Mouse (Mus musculus): ENCODE results near the gene 2610528A11Rik. TPM values are rescaled to one million over a fixed set of nuclear protein-coding genes. Genes with fewer than 3 reads are reported as not detected.
"Not testable (repeated sequence)": the region's sequence is repeated elsewhere in the genome, so short reads cannot be mapped to it uniquely, and the experiment has no call there.

The 2610528A11Rik gene
- 1 to 10 TPM in 1 of 4 experiments, under 1 TPM in 3; 0.54 to 1.1 (median 0.69) TPM for total RNA-seq (2022)

DNA sequence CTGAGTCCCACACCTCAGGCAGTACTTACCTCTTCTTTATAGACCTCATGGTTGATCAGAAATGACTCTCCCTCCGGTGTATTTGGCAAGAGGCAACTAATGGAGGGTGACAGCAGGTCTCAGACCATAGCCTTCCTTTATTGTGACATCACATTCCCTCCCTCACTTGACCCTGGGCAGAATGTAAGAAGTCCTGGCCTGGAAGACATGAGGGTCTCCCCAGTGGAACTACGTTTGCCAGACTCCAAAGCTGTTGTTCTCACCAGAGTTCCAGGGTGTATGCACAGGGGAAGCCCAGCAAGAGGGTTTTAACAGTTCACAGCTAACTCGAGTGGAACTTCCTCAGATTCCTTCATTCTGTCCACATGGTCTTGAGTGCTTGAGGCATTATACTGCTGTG lies at the start of gene 2610528A11Rik:
Gene 2610528A11Rik, minus strand, starts transcription at position 101 of the 400 bp plus-strand sequence.
- DNase-seq (ENCODE audit: low spot score in 2 of 2): no peak

DNA sequence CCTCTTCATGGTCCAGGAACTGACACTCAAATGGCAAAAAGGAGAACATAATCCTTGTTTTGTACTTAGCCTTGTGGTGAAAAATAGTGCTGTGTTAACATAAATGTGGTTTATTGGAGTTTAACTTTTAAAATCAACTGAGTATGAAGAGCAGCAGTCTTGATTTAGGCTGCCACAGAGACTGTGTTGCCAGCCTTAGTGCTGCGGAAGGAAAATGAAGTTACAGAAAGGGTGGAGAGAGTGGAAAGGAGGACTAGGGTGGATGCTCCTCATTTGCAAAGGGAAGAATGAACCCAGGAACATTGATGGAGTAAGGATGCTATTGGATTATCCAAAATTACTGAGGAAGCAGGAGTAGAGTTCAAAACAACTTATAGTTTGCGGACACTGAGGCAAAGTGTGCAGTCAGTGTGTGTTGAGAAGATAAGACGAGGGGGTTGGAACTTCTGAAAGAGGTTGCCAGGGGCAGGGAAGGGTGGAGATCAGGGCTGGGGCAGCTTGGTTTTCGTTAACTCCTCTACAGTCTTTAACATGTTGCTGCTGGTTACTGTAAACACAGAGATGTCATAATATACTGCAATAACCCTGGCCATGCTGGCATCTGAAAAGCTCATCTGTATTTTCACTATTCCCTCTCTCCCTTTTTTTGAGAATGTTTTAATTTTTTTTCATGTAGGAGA lies 49.6 kb upstream of the 2610528A11Rik start:
- no peak for DNase-seq (ENCODE audit: low spot score in 2 of 2)

DNA sequence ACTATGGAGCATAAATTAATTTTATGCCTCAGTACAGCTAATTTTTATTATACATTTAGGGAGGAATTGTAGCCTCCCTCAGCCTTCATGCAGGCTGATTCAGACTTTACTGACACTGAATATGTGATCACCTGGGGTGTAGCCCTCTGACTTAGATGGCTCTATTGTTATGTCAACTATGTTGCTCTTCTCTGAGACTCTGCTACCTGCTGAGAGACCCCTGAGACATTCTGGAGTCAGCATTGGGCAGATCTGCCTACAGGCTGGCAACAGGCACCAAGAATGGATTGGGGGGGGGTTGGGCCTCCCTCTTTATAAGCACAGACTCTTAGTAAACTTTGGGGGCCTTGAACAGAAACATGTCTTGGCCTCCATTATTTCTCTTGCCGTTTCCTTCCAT lies 40.6 kb upstream of the 2610528A11Rik start:
- DNase-seq (ENCODE audit: low spot score in 2 of 2): no peak

DNA sequence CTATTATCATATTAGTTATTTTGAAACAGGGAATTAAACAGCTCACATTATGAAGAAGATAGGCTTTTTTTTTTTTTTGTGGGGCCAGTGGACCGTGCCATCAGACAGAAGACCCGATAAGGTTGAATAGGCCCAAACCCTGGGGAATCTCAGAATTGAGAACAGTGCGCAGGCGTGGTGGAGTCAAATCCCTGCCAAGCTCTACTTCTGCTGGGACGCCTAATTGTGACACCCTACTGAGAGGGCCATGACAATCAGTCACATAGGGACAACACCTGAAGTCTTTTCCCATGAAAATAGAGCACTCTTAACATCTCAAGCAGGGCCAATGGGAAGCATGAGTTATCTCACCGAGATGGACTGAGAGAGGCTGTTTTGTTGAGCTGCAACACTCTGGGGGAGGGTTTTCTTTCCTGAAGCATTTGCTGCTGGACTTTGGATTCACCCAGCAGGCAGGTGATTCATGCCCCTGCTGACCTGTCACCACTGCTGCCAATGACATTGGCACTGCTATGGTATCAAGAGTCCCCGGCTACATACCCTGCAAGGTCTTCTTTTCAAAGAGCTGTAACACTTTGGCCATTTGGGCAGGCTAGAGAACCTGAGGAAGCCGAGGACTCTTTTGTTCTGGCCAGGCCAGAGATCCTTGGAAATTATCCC lies 25.4 kb upstream of the 2610528A11Rik start:
- DNase-seq (ENCODE audit: low spot score in 2 of 2): no peak

DNA sequence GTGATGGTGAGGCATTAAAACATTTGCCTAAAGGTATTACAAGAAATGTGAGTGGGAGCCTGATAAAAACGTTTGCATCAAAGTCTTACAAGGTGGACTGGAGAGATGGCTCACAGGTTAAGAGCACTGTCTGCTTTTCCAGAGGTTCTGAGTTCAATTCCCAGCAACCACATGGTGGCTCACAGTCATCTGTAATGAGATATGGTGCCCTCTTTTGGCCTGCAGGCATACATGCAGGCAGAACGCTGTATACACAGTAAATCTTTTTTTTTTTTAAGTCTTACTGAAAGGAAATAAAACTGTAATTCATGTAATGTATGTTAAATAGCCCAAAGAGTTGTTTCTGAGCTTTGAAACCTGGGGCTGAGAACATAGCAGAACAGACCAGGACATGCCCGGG lies 23.8 kb upstream of the 2610528A11Rik start:
- not testable (repeated sequence) for DNase-seq (ENCODE audit: low spot score in 2 of 2)

DNA sequence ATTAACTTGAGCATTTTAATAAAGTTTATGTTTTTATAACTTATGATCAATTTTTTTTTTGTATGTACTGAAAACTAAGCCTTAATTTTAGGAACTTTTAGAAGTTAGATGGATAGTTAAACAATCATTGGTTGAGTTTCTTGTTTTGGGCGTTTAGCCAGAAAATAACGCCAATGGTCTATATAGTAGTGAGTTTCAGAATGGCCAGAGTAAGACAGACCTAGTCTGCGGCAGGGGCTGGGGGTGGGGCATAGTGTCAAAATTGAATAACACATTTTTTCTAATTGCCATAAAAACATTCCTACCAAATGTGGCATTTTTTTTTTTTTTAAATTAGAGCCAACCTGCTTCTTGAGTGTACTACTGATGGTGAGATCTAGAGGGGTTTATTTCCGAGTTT lies 22.3 kb upstream of the 2610528A11Rik start:
- no peak for DNase-seq (ENCODE audit: low spot score in 2 of 2)

DNA sequence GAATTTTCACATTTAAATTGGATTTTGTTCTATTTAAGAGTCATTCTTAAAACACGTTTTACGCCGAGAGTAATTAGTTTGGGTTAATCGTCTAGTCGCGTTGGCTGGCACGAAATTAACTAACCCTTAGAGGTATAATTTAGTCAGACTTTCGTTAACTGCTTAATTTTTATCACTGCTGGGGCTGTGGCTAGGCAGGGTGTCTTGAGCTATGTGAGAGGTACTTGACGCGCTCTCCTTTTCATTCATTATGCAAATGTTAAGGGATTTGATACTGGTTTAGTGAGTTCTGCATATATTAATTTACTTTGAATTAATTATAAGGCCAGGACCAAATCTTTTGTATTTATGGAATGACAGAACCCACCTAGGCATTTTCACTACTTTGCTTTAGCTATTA lies 21.8 kb upstream of the 2610528A11Rik start:
- no peak for DNase-seq (ENCODE audit: low spot score in 2 of 2)

DNA sequence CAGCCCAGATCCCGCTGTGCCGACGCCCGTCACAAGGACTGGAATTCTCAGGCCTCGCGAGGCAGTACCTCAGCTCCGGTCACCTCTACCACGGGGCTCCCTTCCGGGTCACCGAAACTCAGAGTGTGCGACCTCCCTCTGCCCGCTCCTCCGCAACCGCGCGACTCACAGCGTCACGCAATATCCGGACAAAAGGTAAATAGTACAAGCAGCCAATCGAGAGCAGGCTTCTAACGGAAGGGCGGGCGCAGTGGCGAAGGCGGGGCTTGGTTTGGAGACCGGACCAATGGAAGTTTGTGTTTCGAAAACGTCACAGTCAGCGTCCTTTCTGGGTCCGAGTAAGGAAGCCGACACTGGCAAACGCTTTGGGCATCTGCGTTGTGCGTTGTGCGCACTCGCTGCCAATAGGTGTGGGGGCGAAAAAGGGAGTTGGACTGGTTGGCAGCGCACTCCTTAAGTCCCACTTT lies 21.3 kb upstream of the 2610528A11Rik start, which contains the start of gene Ghitm:
Gene Ghitm, minus strand, starts transcription at position 146 of the 467 bp plus-strand sequence.
- peak; percentile 95 to 96 for DNase-seq (ENCODE audit: low spot score in 2 of 2)

DNA sequence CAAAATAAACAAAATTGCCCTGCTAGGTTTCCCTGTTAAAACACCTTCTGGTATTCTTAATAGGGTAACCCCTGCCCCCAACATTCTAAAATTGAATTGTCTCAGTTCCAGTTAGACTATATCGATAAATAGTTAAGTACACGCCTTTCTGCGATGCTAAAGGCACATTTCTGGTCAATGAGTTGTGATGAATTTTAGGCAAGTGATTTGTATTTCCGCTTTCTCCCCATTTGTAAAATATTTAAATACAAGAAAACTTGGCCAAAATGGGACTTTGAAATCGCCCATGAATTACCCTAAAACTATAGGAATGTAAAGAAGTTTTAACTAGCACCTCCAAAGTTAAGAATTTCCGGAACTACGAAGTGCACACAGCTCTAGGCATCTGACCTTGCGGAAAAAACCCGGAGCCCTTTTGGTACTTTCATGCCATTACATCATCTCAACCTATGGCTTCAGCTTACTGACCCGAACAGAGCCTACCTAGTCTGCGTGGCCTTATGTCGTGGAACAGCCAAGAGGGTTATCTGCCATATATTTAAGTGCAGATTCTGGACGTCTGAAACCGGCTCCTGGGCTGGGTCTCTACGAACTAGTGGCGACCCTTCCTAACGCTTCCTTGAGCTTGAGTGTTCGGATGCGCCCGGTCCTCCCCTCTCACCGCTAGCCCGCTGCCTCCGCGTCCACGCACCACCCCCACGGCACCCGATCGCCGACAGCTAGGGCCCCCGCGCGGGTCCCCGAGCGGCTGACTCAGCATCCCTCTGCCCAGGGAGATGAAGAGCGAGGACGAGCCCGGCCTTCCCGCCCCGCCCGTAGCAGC lies 20.7 kb upstream of the 2610528A11Rik start:
- DNase-seq (ENCODE audit: low spot score in 2 of 2): no peak

DNA sequence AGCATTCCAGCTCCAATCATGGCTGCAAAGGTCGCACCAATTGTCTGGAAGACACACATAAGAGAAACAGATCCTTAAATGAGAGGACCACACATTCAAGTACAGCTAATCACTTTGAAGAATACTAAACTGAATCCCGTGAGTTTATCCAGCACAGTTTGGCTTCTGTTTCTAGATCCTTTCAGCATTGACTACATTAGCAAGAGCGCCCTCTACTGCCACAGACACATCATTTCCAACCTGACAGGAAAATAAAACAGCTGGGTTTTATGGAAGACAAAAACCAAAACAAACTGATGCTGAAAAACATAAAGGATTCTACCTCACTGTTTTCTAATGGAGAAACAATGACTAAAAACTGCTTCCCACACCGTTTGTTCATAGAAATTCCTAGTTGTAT lies 13.8 kb upstream of the 2610528A11Rik start:
- DNase-seq (ENCODE audit: low spot score in 2 of 2): no peak

DNA sequence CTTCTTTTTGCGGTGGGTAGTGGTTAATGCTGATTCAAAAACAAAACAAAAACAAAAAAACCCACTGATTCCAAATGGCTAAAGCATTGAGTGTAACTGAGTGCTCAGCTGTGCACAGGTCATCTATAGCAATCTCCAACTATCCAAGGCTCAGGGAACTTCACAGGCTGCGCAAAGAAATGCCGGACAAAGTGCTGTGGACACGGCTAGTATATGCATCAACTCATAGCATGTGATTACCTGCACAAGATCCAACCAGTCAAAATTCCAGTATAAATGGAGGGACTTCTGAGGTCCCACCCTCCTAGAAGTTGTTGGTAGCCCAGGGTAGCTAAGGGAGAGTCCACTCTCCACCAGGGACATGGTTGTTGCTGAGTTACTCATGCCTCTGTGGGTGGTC lies 5.4 kb upstream of the 2610528A11Rik start:
- DNase-seq (ENCODE audit: low spot score in 2 of 2): no peak

DNA sequence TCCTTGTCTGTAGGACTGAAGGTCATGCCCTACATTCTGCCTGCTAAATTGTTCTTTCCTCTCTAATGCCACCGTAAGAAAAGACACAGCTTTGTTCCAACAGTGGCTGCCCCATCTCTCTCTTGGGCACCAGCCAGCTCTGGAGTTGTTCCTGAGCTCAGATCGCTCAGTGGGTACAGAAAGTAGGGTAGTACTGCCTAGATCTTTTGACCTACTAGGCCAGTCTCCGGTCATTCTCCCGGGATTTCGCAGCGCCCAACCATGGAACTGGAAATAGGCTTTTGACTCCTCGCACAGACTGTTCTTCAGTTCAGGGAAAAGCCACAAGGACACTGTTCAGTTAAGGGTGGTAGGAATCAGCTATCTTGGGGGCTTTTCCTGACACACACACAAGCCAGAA lies 891 bp downstream of the 2610528A11Rik start:
- DNase-seq (ENCODE audit: low spot score in 2 of 2): no peak

DNA sequence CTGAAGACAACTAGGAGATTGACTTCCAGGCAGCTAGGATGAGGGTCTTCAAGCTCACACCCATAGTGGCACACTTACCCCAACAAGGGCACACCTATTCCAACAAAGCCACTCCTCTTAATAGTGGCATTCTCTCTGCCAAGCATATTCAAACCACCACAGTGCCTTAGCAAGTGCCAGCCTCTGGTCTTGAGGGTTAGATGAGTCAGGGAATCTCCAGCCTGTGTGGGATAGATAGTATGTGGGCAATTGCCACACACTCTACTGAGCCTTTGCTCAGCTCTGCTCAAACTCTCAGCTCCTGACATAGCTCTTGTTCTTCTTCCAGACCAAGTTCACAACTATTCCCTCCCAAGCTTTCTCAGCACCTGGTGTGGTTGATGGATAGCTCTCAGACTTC lies 2.5 kb downstream of the 2610528A11Rik start:
- DNase-seq (ENCODE audit: low spot score in 2 of 2): no peak

DNA sequence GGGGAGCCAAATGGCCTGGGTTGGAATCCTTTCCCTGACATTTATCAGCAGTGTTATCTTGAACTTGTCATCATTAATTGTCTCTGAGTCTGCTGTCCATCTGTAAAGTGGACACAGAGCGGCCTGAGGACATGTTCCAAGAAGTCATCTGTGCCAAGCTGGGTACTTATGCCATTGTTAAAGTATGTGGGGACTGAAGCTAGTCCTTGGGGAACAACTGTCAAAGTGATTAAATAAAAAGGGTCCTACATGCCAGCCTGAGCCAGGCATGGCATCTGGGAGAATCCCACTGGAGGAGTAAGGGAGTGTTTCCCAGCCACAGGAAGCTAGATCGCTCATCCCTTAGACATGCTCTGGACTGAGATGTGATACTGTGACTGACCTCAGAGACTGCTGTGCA lies 3.4 kb downstream of the 2610528A11Rik start:
- no peak for DNase-seq (ENCODE audit: low spot score in 2 of 2)

DNA sequence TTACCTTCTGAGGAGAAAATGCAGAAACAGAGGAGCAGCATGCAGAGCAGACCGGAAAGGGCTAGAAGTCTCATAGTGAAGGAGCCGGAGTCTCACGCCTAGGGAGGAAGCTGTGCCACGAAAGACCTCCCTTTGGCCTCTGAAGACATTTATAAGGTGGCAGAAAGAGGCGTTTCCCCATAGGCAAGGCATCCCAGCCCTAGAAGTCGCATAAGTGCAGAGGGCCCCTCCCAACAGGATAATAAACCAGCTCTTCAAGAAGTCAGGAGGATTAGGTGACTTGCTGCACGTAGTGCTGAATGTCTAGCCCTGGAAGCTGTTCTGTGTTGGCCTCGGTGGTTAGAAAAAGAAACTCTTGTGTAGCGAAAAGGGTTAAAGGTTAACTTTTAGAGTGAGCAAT lies 3.8 kb downstream of the 2610528A11Rik start:
- no peak for DNase-seq (ENCODE audit: low spot score in 2 of 2)

DNA sequence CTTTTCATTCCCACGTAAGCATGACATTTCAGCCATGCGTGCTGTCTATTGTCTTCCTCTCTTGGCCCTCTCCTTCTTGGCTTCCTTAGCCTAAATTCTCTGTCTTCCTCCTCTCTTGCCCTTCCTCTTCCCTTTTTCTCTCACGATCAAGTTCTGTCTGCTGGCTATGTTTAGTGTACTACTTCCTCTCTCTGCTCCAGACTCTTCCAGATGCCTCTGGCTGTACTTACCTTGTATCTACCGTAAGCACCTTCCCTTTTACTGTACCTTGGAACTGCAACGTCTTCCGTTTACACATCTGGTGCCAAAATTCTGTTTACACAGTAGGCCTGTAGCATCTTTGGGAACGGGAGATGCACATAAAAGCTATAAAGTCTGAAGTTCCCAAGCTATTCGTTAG lies 4.4 kb downstream of the 2610528A11Rik start:
- DNase-seq (ENCODE audit: low spot score in 2 of 2): no peak

DNA sequence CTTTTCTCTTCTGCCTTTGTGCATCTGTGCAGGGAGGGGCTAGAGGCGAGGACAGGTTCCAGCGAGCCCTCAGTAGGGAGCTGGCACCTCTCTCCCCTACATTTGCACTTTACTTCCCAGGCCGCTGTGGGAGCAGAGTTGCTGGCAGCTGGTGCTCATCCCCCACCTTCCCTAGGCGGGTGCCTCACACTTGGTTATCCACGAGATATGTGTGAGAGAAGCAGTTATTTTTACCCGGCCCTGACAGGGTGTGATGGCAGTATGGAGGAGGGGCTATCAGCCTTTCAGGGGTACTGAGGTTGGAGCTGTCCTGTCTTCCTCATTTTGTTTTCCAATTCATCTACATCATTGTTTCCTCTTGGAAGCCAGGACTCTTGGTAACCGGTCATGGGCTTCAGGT lies 8.0 kb downstream of the 2610528A11Rik start:
- no peak for DNase-seq (ENCODE audit: low spot score in 2 of 2)

DNA sequence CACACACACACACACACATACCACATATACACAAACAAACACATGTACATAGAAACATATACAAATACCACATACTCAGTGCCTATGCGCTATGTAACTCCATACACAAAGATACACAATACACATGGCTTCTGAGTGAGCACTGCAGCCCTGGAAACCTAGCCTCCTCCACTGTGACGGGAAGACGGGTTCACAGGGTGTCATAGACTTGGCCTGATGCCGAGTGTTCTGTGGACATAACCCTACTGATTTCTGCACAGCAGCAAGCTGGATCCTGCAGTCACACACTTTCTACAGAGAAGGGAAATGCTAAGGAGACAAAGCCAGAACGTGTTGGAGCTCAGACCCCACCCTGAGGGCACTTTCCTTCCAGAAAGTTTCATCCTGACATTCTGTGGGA lies 9.1 kb downstream of the 2610528A11Rik start:
- no peak for DNase-seq (ENCODE audit: low spot score in 2 of 2)

DNA sequence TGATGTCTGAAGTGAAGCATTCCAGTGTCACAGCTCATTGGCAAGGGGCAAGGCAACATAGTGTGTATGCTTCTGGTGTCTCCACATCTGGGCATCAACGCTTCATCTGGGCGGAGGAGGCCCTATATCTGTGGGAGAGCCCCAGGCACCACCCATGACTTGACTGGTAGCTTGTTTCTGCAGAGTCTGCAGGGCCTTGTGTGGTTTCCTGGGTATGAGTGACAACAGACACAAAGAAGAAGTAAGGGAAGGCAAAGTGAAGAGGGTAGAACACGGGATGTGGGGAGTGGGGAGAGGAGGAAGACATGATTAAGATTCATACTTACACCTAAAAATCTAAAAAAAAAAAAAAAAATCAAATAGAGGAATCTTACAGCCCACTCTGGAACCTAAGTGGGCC lies 11.3 kb downstream of the 2610528A11Rik start:
- DNase-seq (ENCODE audit: low spot score in 2 of 2): no peak

DNA sequence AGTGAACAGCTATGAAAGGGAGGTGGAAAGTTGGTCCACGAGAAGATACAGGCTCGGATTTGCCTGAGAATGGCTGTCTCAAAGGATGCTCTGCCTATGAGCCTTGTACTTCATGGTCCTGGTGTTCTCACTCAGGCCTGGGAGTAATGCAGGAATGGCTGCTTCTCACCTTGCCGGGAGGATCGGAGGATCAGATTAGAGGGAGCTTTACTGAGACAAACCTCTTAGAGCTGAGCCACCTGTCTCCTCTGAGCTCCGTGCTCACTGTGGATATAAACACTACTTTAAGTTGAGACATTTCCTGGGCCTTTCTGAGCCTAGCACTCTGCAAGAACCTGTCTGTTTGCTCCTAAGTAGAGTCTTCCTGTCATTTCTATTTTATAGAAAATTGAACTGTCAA lies 12.3 kb downstream of the 2610528A11Rik start:
- DNase-seq (ENCODE audit: low spot score in 2 of 2): no peak

DNA sequence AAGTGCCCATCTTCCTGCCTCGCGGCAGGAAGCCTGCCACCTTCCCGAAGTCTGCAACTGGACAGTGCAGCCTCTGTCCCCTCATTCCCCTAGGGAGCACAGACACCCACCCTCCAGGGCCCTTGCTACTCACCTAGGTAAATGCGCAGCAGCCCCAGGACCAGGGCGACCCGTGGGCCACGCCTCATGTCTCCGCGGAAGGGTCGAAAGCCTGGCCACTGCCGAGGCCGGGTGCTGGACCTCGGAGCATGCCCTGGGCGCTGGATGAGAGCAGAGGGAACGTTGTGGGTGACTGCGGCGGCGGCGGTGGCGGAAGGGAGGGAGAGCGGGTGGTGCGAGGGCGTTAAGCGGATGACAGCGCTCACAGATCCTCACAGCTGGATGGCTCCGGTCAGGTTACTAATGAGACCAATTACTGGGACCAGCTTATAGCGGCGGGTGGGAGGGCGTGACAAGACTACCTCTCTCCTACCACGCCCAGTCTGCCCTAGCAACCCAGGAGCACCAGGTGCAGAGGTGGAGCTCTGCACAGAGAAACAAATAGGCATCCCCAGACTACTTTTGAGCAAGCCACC lies 15.8 kb downstream of the 2610528A11Rik start, which contains the start of gene Cdhr1:
Gene Cdhr1, minus strand, starts transcription at position 392 of the 575 bp plus-strand sequence.
- DNase-seq (ENCODE audit: low spot score in 2 of 2): no peak

DNA sequence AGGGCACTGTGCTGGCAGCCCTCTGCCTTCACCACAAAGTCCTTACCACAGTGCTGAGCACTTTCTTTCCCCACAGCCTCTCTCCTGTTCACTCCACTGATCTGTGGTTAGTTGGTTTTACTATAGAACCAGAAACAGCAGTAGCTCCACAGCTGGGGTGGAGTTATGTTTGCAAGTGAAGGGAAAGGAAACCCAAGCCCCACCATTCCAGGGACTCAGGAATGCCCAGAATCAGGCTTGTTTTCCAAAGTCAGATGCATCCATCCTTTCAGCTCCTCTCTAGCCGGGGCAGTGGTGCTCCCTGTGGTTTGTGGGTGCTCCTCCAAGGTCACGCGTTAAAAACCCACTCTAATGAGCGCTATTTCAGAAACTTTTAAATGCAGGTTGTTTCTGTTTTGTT lies 18.3 kb downstream of the 2610528A11Rik start:
- DNase-seq (ENCODE audit: low spot score in 2 of 2): no peak

Data from gastrocnemius, adult 8-10 months (tissue).